Mouse (Mus musculus) neural tube, embryonic 13.5 days (tissue): ENCODE data around the gene Gm20388. TPM values are rescaled to one million over a fixed set of nuclear protein-coding genes. Genes with fewer than 3 reads are reported as not detected.

Experiments
- ATAC-seq: fragments of 200-750 bp; cut with Nextera tagmentation; 2 replicates; pipeline ENCODE4 v1.8.0; 2017; ENCODE audit warnings: low read depth, mild to moderate bottlenecking, moderate TSS enrichment, moderate library complexity
- H3K27ac ChIP-seq: fragments of 300-500 bp; sonication (generic); replicated peaks from 2 replicates; pipeline ENCODE4 v1.5.1; 2015; ENCODE audit warnings: moderate library complexity, mild to moderate bottlenecking, inconsistent platforms
- H3K27me3 ChIP-seq: fragments of 300-500 bp; sonication (generic); 2 replicates; pipeline ENCODE4 v1.6.1; 2015; ENCODE audit warnings: mild to moderate bottlenecking, inconsistent platforms
- H3K36me3 ChIP-seq: fragments of 300-500 bp; sonication (generic); 2 replicates; pipeline ENCODE4 v1.6.1; 2015; ENCODE audit warnings: mild to moderate bottlenecking, inconsistent platforms
- H3K4me1 ChIP-seq: fragments of 300-500 bp; sonication (generic); replicated peaks from 2 replicates; pipeline ENCODE4 v1.6.1; 2015; ENCODE audit warnings: inconsistent platforms
- H3K4me2 ChIP-seq: fragments of 300-500 bp; sonication (generic); 2 replicates; pipeline ENCODE4 v1.6.1; 2015; ENCODE audit warnings: inconsistent platforms, mild to moderate bottlenecking, moderate library complexity
- H3K4me3 ChIP-seq: fragments of 300-500 bp; sonication (generic); 2 replicates; pipeline ENCODE4 v1.5.1; 2015; ENCODE audit warnings: mild to moderate bottlenecking, inconsistent platforms
- H3K9ac ChIP-seq: fragments of 300-500 bp; sonication (generic); 2 replicates; pipeline ENCODE4 v1.6.1; 2015; ENCODE audit warnings: moderate library complexity, mild to moderate bottlenecking, inconsistent platforms
- H3K9me3 ChIP-seq: fragments of 300-500 bp; sonication (generic); 2 replicates; pipeline ENCODE4 v1.6.1; 2016; ENCODE audit warnings: inconsistent platforms
- WGBS: fragments of 180-500 bp; shearing (Covaris S2); methylation state at CpG from one replicate; pipeline ENCODE4 v1.1.7; 2015; 5-methylcytosine and 5-hydroxymethylcytosine counted together
- polyA plus RNA-seq: library from polyadenylated mRNA; unstranded; fragments of >200 nt; fragmentation: Nextera tagmentation; extraction: Ambion mirVana; gene quantifications from 2 replicates; pipeline ENCODE4 v1.2.1, GENCODE M21; 2015

The Gm20388 gene
- polyA plus RNA-seq, 1 experiment from 2014 or later, result 0.27 TPM

DNA sequence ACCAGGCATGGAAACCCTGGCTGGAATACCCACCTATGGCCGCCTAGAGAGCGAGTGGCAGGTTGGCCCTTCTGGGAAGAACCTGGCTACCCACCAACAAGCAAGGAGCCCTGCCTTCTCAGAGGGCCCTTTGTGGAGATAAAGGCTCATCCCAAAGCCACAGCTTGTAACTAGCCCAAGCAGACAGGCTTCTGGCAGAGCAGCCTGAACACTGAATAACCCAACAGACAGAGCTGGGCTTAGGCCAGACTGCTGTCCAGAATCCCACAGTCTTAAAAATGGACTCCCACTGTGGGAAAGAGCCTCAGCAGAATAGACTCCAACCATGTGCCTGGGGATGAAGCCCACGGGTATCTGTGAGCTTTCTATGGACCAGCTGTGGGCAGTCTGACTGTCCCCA is 1973.5 kb downstream of the Gm20388 start:
- Histone ChIP-seq H3K9ac (no peak overlapping the region), H3K4me3 (no peak overlapping the region)

DNA sequence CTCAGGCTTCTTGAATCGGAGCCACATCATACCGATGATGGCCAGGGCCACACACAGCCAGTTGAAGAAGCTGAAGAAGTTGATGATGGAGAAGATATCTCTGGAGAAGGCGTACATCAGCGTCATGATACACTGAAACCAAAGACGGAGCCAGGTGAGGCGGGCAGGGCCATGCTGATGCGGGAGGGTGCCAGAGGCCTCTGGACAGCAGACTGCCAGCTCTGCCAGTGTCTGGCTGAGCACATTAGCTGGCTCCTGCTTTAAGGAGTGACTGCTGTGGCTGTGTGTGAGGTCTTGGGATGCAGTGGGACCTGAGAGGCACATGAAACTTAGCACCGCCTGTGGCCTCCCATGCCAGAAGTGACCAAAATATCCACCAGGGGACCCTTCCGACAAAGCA is 1974.4 kb downstream of the Gm20388 start:
- H3K4me2 ChIP-seq, result no peak overlapping the region
- H3K27me3 ChIP-seq, result no peaks in the 10 kb centered on the region
- ATAC-seq, result no peak
- no peak overlapping the region for H3K27ac ChIP-seq
- H3K9me3 ChIP-seq, result no peaks in the 10 kb centered on the region
- H3K9ac ChIP-seq, result no peak overlapping the region
- H3K4me3 ChIP-seq, result no peak overlapping the region
- no peaks in the 10 kb centered on the region; the same call in 1 of the 2 replicates for H3K4me1 ChIP-seq
- 94% methylated on average over 9 of the region's 9 CpGs for WGBS
- H3K36me3 ChIP-seq, result peaks cover 61% of the 10 kb centered on the region

More for the DNA sequence above, 1973.5 kb downstream of the Gm20388 start:
- WGBS, result 83% methylated on average over 3 of the region's 3 CpGs
- no peak for ATAC-seq
- H3K27ac ChIP-seq, result no peak overlapping the region
- H3K9me3 ChIP-seq, result no peaks in the 10 kb centered on the region
- H3K27me3 ChIP-seq, result no peaks in the 10 kb centered on the region
- H3K4me2 ChIP-seq, result no peak overlapping the region
- H3K4me1 ChIP-seq, result no peaks in the 10 kb centered on the region; the same call in 1 of the 2 replicates
- H3K36me3 ChIP-seq, result peaks cover 61% of the 10 kb centered on the region

DNA sequence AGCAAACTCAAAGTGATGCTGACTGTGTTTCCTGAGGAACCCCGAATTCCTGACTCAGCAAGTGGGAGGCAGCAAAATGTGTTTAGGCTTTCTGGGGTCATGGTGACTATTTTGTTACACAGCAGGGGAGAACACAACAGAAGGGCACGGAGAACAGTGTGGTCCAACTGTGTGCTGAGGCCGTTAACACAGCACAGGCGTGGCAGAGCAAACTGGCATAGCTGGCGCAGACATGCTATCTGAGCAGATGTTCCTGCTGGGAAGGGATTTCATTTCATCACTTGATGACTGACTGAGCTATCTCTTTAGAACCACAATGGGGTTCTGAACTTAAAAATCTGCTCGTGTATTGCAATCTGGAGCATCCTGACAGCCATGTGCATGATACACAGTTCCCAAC is 1974.8 kb downstream of the Gm20388 start:
- H3K4me1 ChIP-seq, result no peaks in the 10 kb centered on the region; the same call in 1 of the 2 replicates
- H3K4me3 ChIP-seq, result no peak overlapping the region
- no peak overlapping the region for H3K27ac ChIP-seq
- H3K27me3 ChIP-seq, result no peaks in the 10 kb centered on the region
- peaks cover 61% of the 10 kb centered on the region for H3K36me3 ChIP-seq
- 78% methylated on average over 6 of the region's 6 CpGs for WGBS
- no peak overlapping the region for H3K9ac ChIP-seq
- no peak overlapping the region for H3K4me2 ChIP-seq
- no peak for ATAC-seq
- no peaks in the 10 kb centered on the region for H3K9me3 ChIP-seq

DNA sequence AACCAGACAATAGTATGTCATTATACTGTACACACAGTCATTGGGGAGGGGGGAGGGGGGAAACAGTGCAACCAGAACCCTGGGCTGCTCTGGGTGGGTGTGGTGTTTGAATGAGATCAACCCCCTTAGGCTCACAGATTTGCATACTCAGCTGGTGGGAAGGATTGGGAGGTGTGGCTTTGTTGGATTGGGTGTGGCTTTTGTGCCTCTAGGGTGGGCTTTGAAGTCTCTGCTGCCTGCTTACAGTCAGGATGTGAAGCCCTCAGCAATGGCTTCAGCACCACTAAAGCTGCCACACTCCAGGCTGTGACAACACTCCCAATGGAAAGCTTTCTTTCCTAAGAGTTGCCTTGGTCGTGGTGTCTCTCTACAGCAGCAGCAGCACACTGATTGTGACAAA is 1976.9 kb downstream of the Gm20388 start:
- no peak overlapping the region for H3K4me2 ChIP-seq
- H3K9ac ChIP-seq, result no peak overlapping the region
- WGBS, result 63% methylated on average over 1 of the region's 1 CpGs
- no peak overlapping the region for H3K27ac ChIP-seq
- H3K36me3 ChIP-seq, result peaks cover 53% of the 10 kb centered on the region
- no peaks in the 10 kb centered on the region for H3K4me1 ChIP-seq
- H3K27me3 ChIP-seq, result no peaks in the 10 kb centered on the region
- no peak overlapping the region for H3K4me3 ChIP-seq
- ATAC-seq, result no peak
- H3K9me3 ChIP-seq, result no peaks in the 10 kb centered on the region

DNA sequence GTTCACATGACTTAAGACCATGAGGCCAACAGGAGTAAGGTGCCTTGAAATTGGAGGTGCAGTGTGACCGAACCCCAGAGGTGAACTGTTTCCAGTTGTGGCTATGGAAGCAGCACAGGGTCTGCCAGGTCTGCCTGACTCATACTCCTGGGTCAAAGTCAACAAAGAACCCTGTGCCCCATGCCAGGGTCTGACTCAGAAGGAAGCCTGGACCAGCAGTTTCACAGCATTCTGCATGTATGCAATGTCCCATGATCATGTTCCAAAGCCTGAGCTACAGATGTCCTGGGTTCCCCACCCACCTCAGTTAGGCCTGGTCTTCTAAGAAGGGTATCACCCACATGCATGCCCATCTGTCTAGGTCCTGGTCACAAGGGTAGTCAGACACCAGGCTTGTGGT is 1978.7 kb downstream of the Gm20388 start:
- no peak for ATAC-seq
- H3K27ac ChIP-seq, result no peak overlapping the region
- H3K4me3 ChIP-seq, result no peak overlapping the region
- no peak overlapping the region for H3K9ac ChIP-seq
- H3K36me3 ChIP-seq, result peaks cover 35% of the 10 kb centered on the region
- H3K4me1 ChIP-seq, result 0 out of 2 replicates have a peak, but pooled peaks cover 5% of the 10 kb centered on the region
- H3K9me3 ChIP-seq, result no peaks in the 10 kb centered on the region
- 90% methylated on average over 1 of the region's 1 CpGs for WGBS
- H3K27me3 ChIP-seq, result no peaks in the 10 kb centered on the region
- no peak overlapping the region for H3K4me2 ChIP-seq

DNA sequence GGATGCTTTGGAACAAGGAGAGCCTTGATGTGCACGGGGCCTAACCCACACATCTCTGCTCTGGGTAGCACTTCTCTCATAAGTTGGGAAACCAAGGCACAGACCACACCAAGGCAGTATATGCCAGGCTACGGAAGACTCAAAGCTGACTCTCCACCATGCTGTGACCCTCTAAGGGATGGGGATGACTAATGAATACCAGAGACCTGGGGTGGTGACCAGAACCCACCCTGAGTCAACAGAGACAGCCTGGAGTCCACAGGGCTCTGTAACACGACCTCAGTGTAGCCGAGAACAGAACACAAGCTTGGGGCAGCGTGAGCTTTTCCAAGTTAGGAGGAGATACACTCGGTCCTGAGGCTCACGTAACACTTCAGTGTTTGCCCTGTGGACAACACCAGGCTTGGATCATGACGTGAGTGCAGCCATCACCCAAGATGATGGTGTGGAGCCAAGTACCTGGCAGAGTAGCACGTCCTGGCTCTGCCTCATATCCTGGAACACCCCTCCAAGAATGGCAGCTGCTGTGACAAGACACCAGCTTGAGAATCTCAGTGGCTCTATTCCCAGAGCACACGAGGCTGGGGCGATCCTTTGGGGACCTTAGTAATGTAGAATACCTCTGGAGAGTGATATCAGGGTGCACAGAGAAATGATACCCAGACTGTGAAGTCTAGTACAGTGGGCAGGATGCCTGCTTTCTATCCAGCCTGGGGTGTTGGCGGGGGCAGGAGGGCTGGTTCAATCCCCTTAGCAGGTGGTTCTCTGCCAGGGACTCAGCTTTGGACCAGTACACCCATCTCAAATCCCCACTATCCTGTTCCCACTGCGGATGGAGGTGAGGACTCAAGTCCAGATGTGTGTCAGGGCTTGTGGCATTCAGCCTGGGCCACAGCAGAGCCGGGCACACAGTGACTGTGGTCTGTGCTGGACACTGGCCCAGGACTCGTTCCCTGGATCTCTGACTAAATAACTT is 1979.5 kb downstream of the Gm20388 start:
- H3K4me1 ChIP-seq, result 0 out of 2 replicates have a peak, but pooled peaks cover 5% of the 10 kb centered on the region
- no peak for ATAC-seq
- H3K27me3 ChIP-seq, result no peaks in the 10 kb centered on the region
- H3K36me3 ChIP-seq, result peaks cover 27% of the 10 kb centered on the region
- no peak overlapping the region for H3K4me3 ChIP-seq
- no peak overlapping the region for H3K9ac ChIP-seq
- no peak overlapping the region for H3K4me2 ChIP-seq
- WGBS, result 86% methylated on average over 15 of the region's 15 CpGs
- no peaks in the 10 kb centered on the region for H3K9me3 ChIP-seq
- H3K27ac ChIP-seq, result no peak overlapping the region

GRCm38 (mm10) chr8:121892875-121893274 is 1982.2 kb downstream of the Gm20388 start:
- no peak for ATAC-seq
- H3K27ac ChIP-seq, result no peak overlapping the region
- no peak overlapping the region for H3K4me2 ChIP-seq
- no peak overlapping the region for H3K9ac ChIP-seq
- 87% methylated on average over 5 of the region's 5 CpGs for WGBS
- H3K4me3 ChIP-seq, result no peak overlapping the region
- H3K27me3 ChIP-seq, result no peaks in the 10 kb centered on the region
- no peaks in the 10 kb centered on the region for H3K9me3 ChIP-seq
- peaks cover 25% of the 10 kb centered on the region for H3K4me1 ChIP-seq
- H3K36me3 ChIP-seq, result peaks cover 1% of the 10 kb centered on the region; the same call in 1 of the 2 replicates

- ATAC-seq, result no peak
- WGBS, result 71% methylated on average over 7 of the region's 7 CpGs
- no peaks in the 10 kb centered on the region for H3K36me3 ChIP-seq
Measured at GRCm38 (mm10) chr8:121895910-121896309, 1985.3 kb downstream of the Gm20388 start.

GRCm38 (mm10) chr8:121896476-121897145 is 1986.0 kb downstream of the Gm20388 start:
- ATAC-seq, result no peak
- Histone ChIP-seq H3K4me1 (peaks cover 48% of the 10 kb centered on the region), H3K9ac (peak overlapping the region; percentile 54; the same call in 1 of the 2 replicates), H3K36me3 (no peaks in the 10 kb centered on the region), H3K27ac (no peak overlapping the region), H3K4me2 (no peak overlapping the region), H3K4me3 (no peak overlapping the region), H3K27me3 (no peaks in the 10 kb centered on the region), H3K9me3 (no peaks in the 10 kb centered on the region)
- 33% methylated on average over 12 of the region's 12 CpGs for WGBS

More at GRCm38 (mm10) chr8:121895910-121896309, 1985.3 kb downstream of the Gm20388 start:
- no peak overlapping the region for H3K9ac ChIP-seq
- no peaks in the 10 kb centered on the region for H3K27me3 ChIP-seq
- H3K4me1 ChIP-seq, result peaks cover 45% of the 10 kb centered on the region
- no peaks in the 10 kb centered on the region for H3K9me3 ChIP-seq
- no peak overlapping the region for H3K4me2 ChIP-seq
- H3K4me3 ChIP-seq, result no peak overlapping the region
- no peak overlapping the region for H3K27ac ChIP-seq

DNA sequence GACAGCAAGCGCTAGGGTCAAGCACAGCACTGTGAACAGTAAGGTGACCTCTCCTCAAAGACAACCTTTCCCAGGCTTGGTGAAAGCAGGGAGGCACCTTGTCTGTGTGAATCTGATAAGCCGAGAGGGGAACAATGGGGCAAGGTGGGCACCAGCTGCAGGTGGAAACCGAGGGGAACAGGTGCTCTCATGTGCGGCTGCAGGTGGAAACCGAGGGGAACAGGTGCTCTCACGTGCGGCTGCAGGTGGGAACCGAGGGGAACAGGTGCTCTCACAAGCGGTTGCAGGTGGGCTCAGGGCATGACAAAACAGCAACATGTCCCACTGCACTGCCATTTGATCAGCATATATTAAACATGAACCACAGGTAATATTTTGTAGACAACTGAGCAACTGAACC is 1986.6 kb downstream of the Gm20388 start:
- Histone ChIP-seq H3K4me2 (no peak overlapping the region), H3K9me3 (no peaks in the 10 kb centered on the region), H3K36me3 (no peaks in the 10 kb centered on the region), H3K4me1 (peaks cover 53% of the 10 kb centered on the region), H3K4me3 (no peak overlapping the region), H3K27ac (no peak overlapping the region), H3K9ac (peak overlapping the region; percentile 54; the same call in 1 of the 2 replicates), H3K27me3 (no peaks in the 10 kb centered on the region)
- WGBS, result 76% methylated on average over 9 of the region's 9 CpGs
- no peak for ATAC-seq

GRCm38 (mm10) chr8:121897871-121898381 is 1987.3 kb downstream of the Gm20388 start:
- Histone ChIP-seq H3K4me3 (no peak overlapping the region), H3K27me3 (no peaks in the 10 kb centered on the region), H3K4me2 (peak overlapping the region; percentile 33), H3K27ac (peak overlapping the region; percentile 73), H3K36me3 (no peaks in the 10 kb centered on the region), H3K9me3 (no peaks in the 10 kb centered on the region), H3K9ac (peak overlapping the region; percentile 54), H3K4me1 (peaks cover 53% of the 10 kb centered on the region)
- peak; percentile 43 for ATAC-seq
- WGBS, result 6% methylated on average over 7 of the region's 7 CpGs

GRCm38 (mm10) chr8:121898401-121898931 is 1987.8 kb downstream of the Gm20388 start:
- Histone ChIP-seq H3K27me3 (no peaks in the 10 kb centered on the region), H3K4me2 (peak overlapping the region; percentile 33), H3K4me3 (no peak overlapping the region), H3K9ac (peak overlapping the region; percentile 54), H3K9me3 (no peaks in the 10 kb centered on the region), H3K4me1 (peaks cover 51% of the 10 kb centered on the region), H3K36me3 (no peaks in the 10 kb centered on the region), H3K27ac (peak overlapping the region; percentile 73)
- peak; percentile 82 for ATAC-seq
- WGBS, result 1% methylated on average over 4 of the region's 4 CpGs
